Mouse (Mus musculus) thymus, postnatal 10 days (tissue): Measurements from ENCODE around the gene Gas6.

Source experiments
- DNase-seq, 2 experiments: peaks; one replicate each; pipeline ENCODE4 v3.0.0; 2021; ENCODE audit warnings: low spot score in 2 of 2

The Gas6 gene

GRCm38 (mm10) chr8:13493858-13494631, at the start of gene Gas6:
Gene Gas6 (minus strand): TSS chr8:13494490.
- no peak for DNase-seq

DNA sequence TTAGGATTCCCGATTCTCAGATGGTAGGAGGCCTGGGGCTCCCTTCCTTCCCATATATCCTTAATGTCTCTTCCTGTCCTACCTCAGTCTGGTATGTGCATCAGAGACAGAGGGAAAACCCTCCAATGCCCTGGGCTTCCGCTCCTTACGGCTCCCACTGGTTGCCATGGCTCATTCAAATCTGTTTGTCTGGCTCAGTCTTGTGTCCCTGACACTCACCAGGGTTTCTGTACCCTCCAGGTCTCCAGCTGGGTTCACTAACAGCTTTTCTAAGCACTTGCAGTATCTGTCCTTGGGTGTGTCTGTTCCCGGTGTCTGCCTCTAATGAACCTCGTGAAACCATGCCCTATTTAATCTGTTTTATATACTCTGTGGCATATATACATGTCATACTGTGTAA, 47.2 kb upstream of the Gas6 start:
- DNase-seq = no peak

DNA sequence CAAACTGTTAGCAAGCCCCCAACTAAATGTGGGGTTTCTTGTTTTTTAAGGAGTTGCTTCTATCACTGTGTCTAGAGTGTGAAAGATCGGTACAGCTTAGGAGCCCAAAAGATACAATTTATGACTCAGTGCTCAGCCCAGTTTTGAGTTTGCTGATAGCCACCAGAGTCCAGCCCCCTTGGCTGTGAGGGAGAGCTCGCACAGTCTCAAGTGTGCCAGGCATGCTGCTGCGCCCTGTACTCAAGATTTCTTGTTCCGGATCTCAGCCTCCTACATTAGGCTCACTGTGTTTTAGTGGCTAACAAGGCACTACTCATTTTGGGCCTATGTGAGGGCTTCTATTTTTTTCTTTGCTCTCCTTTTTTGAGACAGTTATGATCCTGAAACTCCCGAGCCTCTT, 45.8 kb upstream of the Gas6 start:
- DNase-seq = no peak

DNA sequence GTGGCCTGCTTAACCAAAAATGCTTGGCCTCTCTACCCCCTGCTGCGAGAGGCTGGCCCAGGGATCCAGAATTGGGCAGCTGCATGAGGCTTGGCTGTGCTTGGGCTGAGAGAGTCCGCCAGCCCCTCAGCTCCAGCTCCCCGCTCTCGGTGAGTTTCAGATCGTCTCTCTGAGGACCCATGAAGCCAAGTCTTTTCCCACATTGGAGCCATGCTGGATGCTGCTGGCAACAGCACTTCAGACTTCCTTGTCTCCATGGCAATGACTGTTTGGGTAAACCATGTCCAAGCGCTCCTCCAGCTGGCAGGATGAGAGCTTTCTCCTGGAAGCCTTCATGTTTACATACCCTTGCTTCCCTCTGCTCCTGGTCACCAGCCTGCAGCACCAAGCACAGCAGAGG, 44.5 kb upstream of the Gas6 start:
- DNase-seq = no peak

GRCm38 (mm10) chr8:13537102-13537501, 42.8 kb upstream of the Gas6 start:
- no peak for DNase-seq

DNA sequence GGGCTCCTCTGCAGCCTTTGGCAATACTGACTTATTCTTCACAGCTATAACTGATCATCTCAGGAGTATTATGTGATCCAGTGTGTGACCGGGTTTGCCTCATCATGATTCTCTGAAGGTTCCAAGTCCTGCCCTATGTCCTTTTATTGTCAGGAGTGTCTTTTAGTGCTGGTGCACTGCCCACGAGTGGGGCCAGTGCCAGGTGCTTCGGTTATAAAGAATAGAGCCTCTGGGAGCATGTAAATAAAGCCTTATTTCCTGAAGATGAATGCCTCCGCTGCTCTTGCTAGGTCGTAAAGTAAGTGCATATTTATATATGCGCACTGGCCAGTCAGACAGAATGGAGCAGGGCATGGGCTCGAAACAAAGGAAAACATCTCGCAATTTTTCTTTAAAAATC, 38.8 kb upstream of the Gas6 start:
- no peak for DNase-seq

GRCm38 (mm10) chr8:13531602-13532171, 37.4 kb upstream of the Gas6 start:
- no peak for DNase-seq

DNA sequence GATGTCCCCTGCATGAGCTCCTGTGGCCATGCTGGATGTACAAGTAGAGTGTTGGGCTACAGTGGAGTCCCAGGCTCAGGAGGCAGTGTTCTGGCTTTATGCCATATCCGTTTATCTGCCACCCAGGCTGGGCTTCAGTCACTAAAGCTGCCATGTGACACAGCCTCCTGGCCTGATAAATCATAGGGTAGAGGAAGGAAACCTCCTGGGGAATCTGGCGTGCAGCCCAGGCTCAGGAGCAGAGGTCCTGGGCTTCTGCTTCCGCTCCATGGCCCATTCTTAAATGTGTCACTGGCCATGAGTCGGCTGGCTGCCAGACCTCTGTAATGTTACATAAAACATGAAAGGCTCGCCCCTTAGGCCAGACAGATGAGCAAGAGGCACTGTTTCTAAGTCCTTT, 36.7 kb upstream of the Gas6 start:
- DNase-seq = no peak

DNA sequence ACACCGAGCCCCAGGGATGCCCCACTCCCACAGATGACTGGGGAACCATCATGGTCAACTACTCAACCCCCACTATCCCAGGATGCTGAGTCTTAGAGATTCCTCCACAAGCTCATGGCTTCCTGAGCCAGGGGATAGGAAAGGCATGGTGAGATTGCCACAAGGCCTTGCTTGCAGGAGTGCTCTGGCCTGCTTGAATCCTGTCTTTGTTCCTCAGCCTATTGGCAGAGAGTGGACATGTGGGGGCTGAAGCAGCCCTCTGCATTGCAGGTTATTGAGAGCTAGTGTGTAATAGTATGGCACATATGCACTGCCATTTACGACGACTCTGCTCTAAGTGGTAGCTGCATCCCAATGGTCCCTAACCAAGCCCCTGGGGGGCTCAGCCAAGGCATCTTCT, 36.1 kb upstream of the Gas6 start:
- no peak for DNase-seq

- no peak for DNase-seq
Observed at GRCm38 (mm10) chr8:13529891-13530316, 35.6 kb upstream of the Gas6 start.

GRCm38 (mm10) chr8:13529011-13529840, 34.9 kb upstream of the Gas6 start:
- DNase-seq = no peak

DNA sequence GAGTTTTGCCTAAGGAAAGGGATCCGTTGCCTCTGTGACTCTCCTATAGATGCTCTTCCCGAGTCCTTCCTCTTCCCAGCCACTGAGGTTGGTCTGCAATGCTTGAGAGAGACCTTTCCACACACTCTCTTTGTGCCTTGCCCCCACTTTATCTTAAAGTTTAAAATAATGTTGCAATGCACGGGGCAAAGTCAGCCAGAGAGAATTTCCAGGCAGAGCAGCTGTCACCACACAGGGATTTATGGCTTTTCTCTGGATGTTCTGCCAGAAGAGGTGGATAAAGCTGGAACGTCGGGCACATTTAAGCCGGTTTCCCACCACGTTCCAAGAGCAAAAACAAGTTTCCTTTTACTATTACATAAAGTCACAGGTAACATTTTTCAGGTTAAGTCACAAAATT, 27.1 kb upstream of the Gas6 start:
- DNase-seq = no peak

DNA sequence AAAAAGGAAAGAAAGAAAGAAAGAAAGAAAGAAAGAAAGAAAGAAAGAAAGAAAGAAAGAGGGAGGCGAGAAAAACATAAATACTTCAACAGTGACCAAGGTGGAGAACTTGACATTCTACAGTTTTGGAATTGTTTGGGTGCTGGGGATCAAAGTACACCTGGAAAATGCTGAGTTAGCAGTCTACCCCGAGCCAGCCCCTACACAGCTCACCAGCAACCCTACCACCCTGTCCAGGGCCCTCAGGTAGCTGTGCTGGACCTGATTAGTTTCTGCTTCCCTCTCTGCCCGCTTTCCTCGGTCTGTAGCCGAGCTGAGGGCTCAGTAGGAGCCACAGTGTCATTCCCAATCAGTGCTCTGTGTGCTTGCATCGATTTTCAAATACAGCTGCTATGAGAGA, 26.1 kb upstream of the Gas6 start:
- no peak for DNase-seq

DNA sequence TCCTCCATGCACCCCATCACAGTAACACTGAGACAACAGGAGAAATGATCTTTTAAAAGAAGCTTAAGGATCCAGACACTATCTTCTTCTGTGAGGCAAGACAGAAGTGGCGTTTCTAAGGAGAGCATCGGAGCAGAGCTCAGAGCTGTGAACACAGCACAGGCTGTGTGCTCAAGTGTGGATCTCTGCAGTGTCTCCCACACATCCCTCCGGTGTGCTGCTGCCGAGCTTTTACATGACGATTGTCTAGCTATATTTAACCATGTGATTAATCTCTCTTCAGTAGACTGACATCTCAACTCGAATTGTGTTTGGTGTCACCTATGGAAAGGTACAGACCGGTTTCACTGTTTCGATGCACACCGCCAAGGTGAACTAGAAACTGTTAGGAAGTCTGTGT, 25.2 kb upstream of the Gas6 start:
- DNase-seq = no peak

DNA sequence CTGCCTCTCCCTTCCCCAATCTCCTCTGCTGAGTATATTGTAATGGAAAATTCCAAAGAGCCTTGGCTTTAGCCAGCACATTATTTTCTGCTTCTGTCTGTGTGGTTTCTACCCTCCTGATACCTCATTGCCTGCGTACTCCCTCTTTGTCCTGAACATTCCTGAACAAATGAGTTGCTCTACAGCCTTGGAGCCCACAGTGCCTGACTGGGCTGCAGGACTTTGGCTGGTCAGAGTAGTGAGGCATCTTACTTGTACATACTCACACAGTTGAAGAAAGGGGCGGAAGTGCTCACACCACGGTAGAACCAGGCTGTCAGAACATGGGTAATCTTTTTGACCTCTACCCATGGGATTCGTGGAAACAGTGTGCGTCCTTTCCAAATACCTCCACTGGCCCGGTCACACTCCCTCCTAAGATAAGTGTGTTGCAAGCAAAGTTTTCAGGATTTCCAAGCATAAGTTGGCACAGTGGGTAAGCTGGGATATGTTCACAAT, 23.0 kb upstream of the Gas6 start:
- DNase-seq = no peak

- no peak for DNase-seq
Observed at GRCm38 (mm10) chr8:13516728-13517127, 22.4 kb upstream of the Gas6 start.

DNA sequence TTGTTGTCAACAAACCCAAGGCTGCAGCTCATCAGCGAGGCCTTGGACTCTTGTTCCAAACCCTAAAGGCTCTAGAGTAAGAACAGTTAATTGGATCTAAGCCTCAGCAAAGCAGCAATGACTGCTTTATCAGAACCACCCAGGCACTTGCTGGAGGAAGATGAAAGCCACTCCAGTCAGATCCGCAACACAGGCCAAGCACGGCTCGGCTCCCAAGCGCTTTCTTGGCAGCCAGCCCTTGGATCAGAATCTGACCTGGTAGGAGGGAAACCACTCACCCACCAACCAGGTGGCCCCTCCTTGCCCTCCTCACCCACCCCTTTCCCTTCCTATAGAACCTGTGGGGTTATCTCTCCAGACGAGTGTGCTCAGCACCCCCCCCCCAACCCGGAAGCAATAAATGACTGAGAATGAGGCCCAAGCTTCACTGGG, 21.7 kb upstream of the Gas6 start:
- DNase-seq = no peak

- DNase-seq = no peak
Observed at GRCm38 (mm10) chr8:13513556-13514370, 19.5 kb upstream of the Gas6 start.

DNA sequence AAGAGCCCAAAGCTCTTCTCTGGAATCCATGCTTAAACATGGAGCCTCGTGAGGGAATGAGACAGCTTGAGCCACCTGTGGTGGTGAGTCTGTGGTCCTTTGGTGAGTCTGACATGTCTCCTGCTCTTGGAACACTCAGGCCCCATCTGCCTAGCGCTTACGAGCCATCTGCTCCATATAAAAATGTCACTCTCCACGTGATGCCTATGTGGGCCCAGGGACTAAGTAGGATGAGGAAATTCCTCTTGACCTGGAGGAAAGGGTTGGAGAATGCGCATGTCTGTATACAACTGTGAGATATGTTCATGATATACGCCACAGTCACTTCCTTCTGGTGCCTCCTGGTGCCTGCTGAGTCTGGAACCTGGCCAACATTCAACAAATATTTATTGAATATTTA, 18.4 kb upstream of the Gas6 start:
- DNase-seq = no peak

DNA sequence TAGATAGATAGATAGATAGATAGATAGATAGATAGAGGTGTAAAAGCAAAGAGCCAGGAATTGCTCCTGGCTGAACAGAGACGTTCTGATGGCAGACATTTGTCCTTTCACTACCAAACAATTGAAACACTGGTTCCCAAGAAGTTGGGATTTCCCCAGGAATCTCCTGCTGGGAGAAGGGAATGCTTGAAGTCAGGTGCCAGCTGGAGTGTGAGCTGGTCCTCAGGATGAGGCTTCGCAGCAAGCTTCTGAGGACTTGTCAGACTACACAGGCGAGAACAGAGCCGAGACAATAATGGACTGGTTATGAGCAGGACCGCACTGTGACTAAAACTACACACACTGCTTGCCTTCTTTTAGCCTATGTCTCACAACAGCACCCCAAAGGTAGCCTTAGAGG, 17.7 kb upstream of the Gas6 start:
- no peak for DNase-seq

GRCm38 (mm10) chr8:13507284-13507937, 13.1 kb upstream of the Gas6 start:
- no peak for DNase-seq
